Mouse (Mus musculus): ENCODE results near the gene Gm11084. TPM values are rescaled to one million over a fixed set of nuclear protein-coding genes. Genes with fewer than 3 reads are reported as not detected.

Gm11084 gene
- polyA plus RNA-seq, 2 experiments = not detected

DNA sequence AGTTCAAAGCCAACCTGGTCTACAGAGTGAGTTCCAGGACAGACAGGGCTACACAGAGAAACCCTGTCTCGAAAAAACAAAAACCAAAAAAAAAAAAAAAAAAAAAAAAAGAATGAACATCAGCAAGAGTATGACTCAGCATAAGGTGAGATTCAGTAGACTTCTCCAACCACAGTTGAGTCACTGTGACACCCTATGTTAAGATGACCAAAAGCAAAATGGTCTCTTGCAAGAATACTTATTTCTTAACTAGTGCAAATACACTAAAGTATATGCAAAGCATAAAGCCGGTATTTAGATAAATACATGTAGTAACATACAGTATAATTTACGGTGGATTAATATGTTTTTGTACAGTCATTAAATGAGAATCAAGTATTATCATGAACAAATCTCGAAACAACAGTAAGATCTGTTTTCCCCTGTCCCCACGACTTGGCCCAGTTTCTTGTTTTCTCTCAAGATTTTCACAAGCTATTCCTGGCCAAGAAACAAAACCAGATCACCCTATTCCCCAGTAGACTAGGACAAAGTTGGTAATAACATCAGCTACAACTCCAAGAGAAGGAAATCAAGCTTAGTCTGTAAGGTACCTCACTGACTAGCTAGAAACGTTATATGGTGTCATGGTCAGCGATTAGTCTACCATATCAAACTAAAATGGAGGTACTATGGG, 4.3 kb downstream of the Gm11084 start:
- no peak for TF ChIP-seq POLR2A (IDR thresholded peaks at IDR 0.05; ENCODE audit: borderline replicate concordance, extremely low read depth, insufficient read depth, insufficient read length)
- Histone ChIP-seq H3K4me3 (replicated peaks; ENCODE audit: low read length) (no peak overlapping the region), H3K27ac (replicated peaks; ENCODE audit: low read depth, low read length) (no peak overlapping the region), H3K9me3 (ENCODE audit: control insufficient read depth, low read length) (no peaks in the 10 kb centered on the region), H3K27me3 (ENCODE audit: control insufficient read depth, insufficient read depth, low read length) (no peaks in the 10 kb centered on the region), H3K4me1 (ENCODE audit: control insufficient read depth, insufficient read depth, low read length) (peaks cover 7% of the 10 kb centered on the region), H3K9ac (ENCODE audit: low read depth, low read length, severe bottlenecking) (no peak overlapping the region), H3K4me2 (replicated peaks; ENCODE audit: low read depth, low read length, severe bottlenecking) (no peak overlapping the region), H3K36me3 (ENCODE audit: control insufficient read depth, insufficient read depth, low read length) (no peaks in the 10 kb centered on the region)
- ATAC-seq (ENCODE audit: low FRiP score, low read depth) (no peak), DNase-seq (ENCODE audit: low spot score) (no peak)
- 90% methylated on average over 7 of the region's 7 CpGs for WGBS

- Histone ChIP-seq H3K27me3 (ENCODE audit: control insufficient read depth, insufficient read depth, low read length) (no peaks in the 10 kb centered on the region), H3K9ac (ENCODE audit: low read depth, low read length, severe bottlenecking) (peak overlapping the region; percentile 100; the same call in 1 of the 2 replicates), H3K27ac (replicated peaks; ENCODE audit: low read depth, low read length) (peak overlapping the region; percentile 100), H3K4me2 (replicated peaks; ENCODE audit: low read depth, low read length, severe bottlenecking) (peak overlapping the region; percentile 56), H3K36me3 (ENCODE audit: control insufficient read depth, insufficient read depth, low read length) (0 out of 2 replicates have a peak, but pooled peaks cover 3% of the 10 kb centered on the region), H3K9me3 (ENCODE audit: control insufficient read depth, low read length) (no peaks in the 10 kb centered on the region), H3K4me3 (replicated peaks; ENCODE audit: low read length) (peak overlapping the region; percentile 89), H3K4me1 (ENCODE audit: control insufficient read depth, insufficient read depth, low read length) (peaks cover 12% of the 10 kb centered on the region)
- TF ChIP-seq POLR2A (IDR thresholded peaks at IDR 0.05; ENCODE audit: borderline replicate concordance, extremely low read depth, insufficient read depth, insufficient read length) = no peak
- no peak for DNase-seq (ENCODE audit: low spot score)
- ATAC-seq (ENCODE audit: low FRiP score, low read depth) = no peak
- WGBS = 84% methylated on average over 9 of the region's 9 CpGs
Measured at GRCm38 (mm10) chr2:72981441-72982109, 4.9 kb downstream of the Gm11084 start.

GRCm38 (mm10) chr2:72981075-72981420, 5.5 kb downstream of the Gm11084 start:
- Histone ChIP-seq H3K9me3 (ENCODE audit: control insufficient read depth, low read length) (no peaks in the 10 kb centered on the region), H3K9ac (ENCODE audit: low read depth, low read length, severe bottlenecking) (peak overlapping the region; percentile 100), H3K27me3 (ENCODE audit: control insufficient read depth, insufficient read depth, low read length) (no peaks in the 10 kb centered on the region), H3K36me3 (ENCODE audit: control insufficient read depth, insufficient read depth, low read length) (0 out of 2 replicates have a peak, but pooled peaks cover 4% of the 10 kb centered on the region), H3K4me3 (replicated peaks; ENCODE audit: low read length) (peak overlapping the region; percentile 89), H3K27ac (replicated peaks; ENCODE audit: low read depth, low read length) (peak overlapping the region; percentile 100), H3K4me2 (replicated peaks; ENCODE audit: low read depth, low read length, severe bottlenecking) (peak overlapping the region; percentile 56), H3K4me1 (ENCODE audit: control insufficient read depth, insufficient read depth, low read length) (peaks cover 15% of the 10 kb centered on the region)
- no peak for ATAC-seq (ENCODE audit: low FRiP score, low read depth)
- WGBS = 12% methylated on average over 3 of the region's 3 CpGs
- TF ChIP-seq POLR2A (IDR thresholded peaks at IDR 0.05; ENCODE audit: borderline replicate concordance, extremely low read depth, insufficient read depth, insufficient read length) = no peak
- DNase-seq (ENCODE audit: low spot score) = no peak

- H3K36me3 ChIP-seq (ENCODE audit: control insufficient read depth, insufficient read depth, low read length) = 0 out of 2 replicates have a peak, but pooled peaks cover 8% of the 10 kb centered on the region
- peaks cover 20% of the 10 kb centered on the region for H3K4me1 ChIP-seq (ENCODE audit: control insufficient read depth, insufficient read depth, low read length)
- no peaks in the 10 kb centered on the region for H3K27me3 ChIP-seq (ENCODE audit: control insufficient read depth, insufficient read depth, low read length)
- H3K27ac ChIP-seq (replicated peaks; ENCODE audit: low read depth, low read length) = peak within 1 kb of the TSS; percentile 100
- ATAC-seq (ENCODE audit: low FRiP score, low read depth) (peak; percentile 87), DNase-seq (ENCODE audit: low spot score) (peak; percentile 98)
- no peaks in the 10 kb centered on the region for H3K9me3 ChIP-seq (ENCODE audit: control insufficient read depth, low read length)
- H3K9ac ChIP-seq (ENCODE audit: low read depth, low read length, severe bottlenecking) = peak within 1 kb of the TSS; percentile 100
- peak within 1 kb of the TSS; percentile 56 for H3K4me2 ChIP-seq (replicated peaks; ENCODE audit: low read depth, low read length, severe bottlenecking)
- peak; percentile 78; the same call in 1 of the 2 replicates for TF ChIP-seq POLR2A (IDR thresholded peaks at IDR 0.05; ENCODE audit: borderline replicate concordance, extremely low read depth, insufficient read depth, insufficient read length)
- under 1% methylated on average over 44 of the region's 64 CpGs for WGBS
- H3K4me3 ChIP-seq (replicated peaks; ENCODE audit: low read length) = peak within 1 kb of the TSS; percentile 89
Measured at GRCm38 (mm10) chr2:72980337-72981074, 6.0 kb downstream of the Gm11084 start, which contains the start of gene Sp3. TSS of gene Sp3 (minus strand) at chr2:72980446.

GRCm38 (mm10) chr2:72979659-72980071, 6.9 kb downstream of the Gm11084 start:
- ATAC-seq (ENCODE audit: low FRiP score, low read depth) (peak; percentile 67), DNase-seq (ENCODE audit: low spot score) (peak; percentile 89)
- Histone ChIP-seq H3K4me2 (replicated peaks; ENCODE audit: low read depth, low read length, severe bottlenecking) (peak overlapping the region; percentile 25), H3K4me3 (replicated peaks; ENCODE audit: low read length) (peak overlapping the region; percentile 89), H3K4me1 (ENCODE audit: control insufficient read depth, insufficient read depth, low read length) (peaks cover 19% of the 10 kb centered on the region), H3K36me3 (ENCODE audit: control insufficient read depth, insufficient read depth, low read length) (0 out of 2 replicates have a peak, but pooled peaks cover 10% of the 10 kb centered on the region), H3K27ac (replicated peaks; ENCODE audit: low read depth, low read length) (peak overlapping the region; percentile 100), H3K9ac (ENCODE audit: low read depth, low read length, severe bottlenecking) (peak overlapping the region; percentile 100), H3K27me3 (ENCODE audit: control insufficient read depth, insufficient read depth, low read length) (no peaks in the 10 kb centered on the region), H3K9me3 (ENCODE audit: control insufficient read depth, low read length) (no peaks in the 10 kb centered on the region)
- 1% methylated on average over 12 of the region's 54 CpGs for WGBS
- no peak for TF ChIP-seq POLR2A (IDR thresholded peaks at IDR 0.05; ENCODE audit: borderline replicate concordance, extremely low read depth, insufficient read depth, insufficient read length)
